Mouse (Mus musculus): ENCODE results near the gene Schip1. TPM values are rescaled to one million over a fixed set of nuclear protein-coding genes. Genes with fewer than 3 reads are reported as not detected.

Gene Schip1
- polyA plus RNA-seq, 1 experiment: 10.6 TPM

- Histone ChIP-seq H3K27ac (ENCODE audit: insufficient read depth, low read depth, low read length) (no peak overlapping the region), H3K4me1 (ENCODE audit: control insufficient read depth, insufficient read depth, low read length) (no peaks in the 10 kb centered on the region), H3K36me3 (ENCODE audit: control insufficient read depth, insufficient read depth, low read length) (no peaks in the 10 kb centered on the region), H3K27me3 (replicated peaks; ENCODE audit: control insufficient read depth, insufficient read depth, low read length) (no peaks in the 10 kb centered on the region; the same call in 1 of the 2 replicates), H3K4me3 (ENCODE audit: insufficient read depth, low read depth, low read length) (no peak overlapping the region)
- WGBS: 58% methylated on average over 7 of the region's 7 CpGs
- DNase-seq: no peak
- no peak for TF ChIP-seq CTCF (conservative IDR thresholded peaks at IDR 0.05; ENCODE audit: insufficient read depth, insufficient read length, low read depth, low read length)
- TF ChIP-seq POLR2A (IDR thresholded peaks at IDR 0.05; ENCODE audit: low read depth, low read length): no peak
Observed at GRCm38 (mm10) chr3:68637960-68638359, 573.4 kb downstream of the Schip1 start.

GRCm38 (mm10) chr3:68638703-68639102 is 574.1 kb downstream of the Schip1 start:
- Histone ChIP-seq H3K4me1 (ENCODE audit: control insufficient read depth, insufficient read depth, low read length) (no peaks in the 10 kb centered on the region), H3K4me3 (ENCODE audit: insufficient read depth, low read depth, low read length) (no peak overlapping the region), H3K36me3 (ENCODE audit: control insufficient read depth, insufficient read depth, low read length) (no peaks in the 10 kb centered on the region), H3K27me3 (replicated peaks; ENCODE audit: control insufficient read depth, insufficient read depth, low read length) (no peaks in the 10 kb centered on the region; the same call in 1 of the 2 replicates), H3K27ac (ENCODE audit: insufficient read depth, low read depth, low read length) (no peak overlapping the region)
- WGBS: 100% methylated on average over 1 of the region's 1 CpGs
- no peak for DNase-seq
- TF ChIP-seq CTCF (conservative IDR thresholded peaks at IDR 0.05; ENCODE audit: insufficient read depth, insufficient read length, low read depth, low read length): no peak
- TF ChIP-seq POLR2A (IDR thresholded peaks at IDR 0.05; ENCODE audit: low read depth, low read length): no peak

- Histone ChIP-seq H3K4me3 (ENCODE audit: insufficient read depth, low read depth, low read length) (no peak overlapping the region), H3K36me3 (ENCODE audit: control insufficient read depth, insufficient read depth, low read length) (no peaks in the 10 kb centered on the region), H3K27ac (ENCODE audit: insufficient read depth, low read depth, low read length) (no peak overlapping the region), H3K27me3 (replicated peaks; ENCODE audit: control insufficient read depth, insufficient read depth, low read length) (no peaks in the 10 kb centered on the region), H3K4me1 (ENCODE audit: control insufficient read depth, insufficient read depth, low read length) (no peaks in the 10 kb centered on the region)
- TF ChIP-seq POLR2A (IDR thresholded peaks at IDR 0.05; ENCODE audit: low read depth, low read length): no peak
- no peak for TF ChIP-seq CTCF (conservative IDR thresholded peaks at IDR 0.05; ENCODE audit: insufficient read depth, insufficient read length, low read depth, low read length)
- WGBS: 85% methylated on average over 7 of the region's 7 CpGs
- no peak for DNase-seq
Observed at GRCm38 (mm10) chr3:68642935-68643334, 578.3 kb downstream of the Schip1 start.

GRCm38 (mm10) chr3:68646387-68647130 is 582.0 kb downstream of the Schip1 start:
- TF ChIP-seq POLR2A (IDR thresholded peaks at IDR 0.05; ENCODE audit: low read depth, low read length): no peak
- TF ChIP-seq CTCF (conservative IDR thresholded peaks at IDR 0.05; ENCODE audit: insufficient read depth, insufficient read length, low read depth, low read length): peak; percentile 33; the same call in 1 of the 2 replicates
- DNase-seq: no peak
- H3K27me3 ChIP-seq (replicated peaks; ENCODE audit: control insufficient read depth, insufficient read depth, low read length): no peaks in the 10 kb centered on the region
- H3K36me3 ChIP-seq (ENCODE audit: control insufficient read depth, insufficient read depth, low read length): no peaks in the 10 kb centered on the region
- H3K4me3 ChIP-seq (ENCODE audit: insufficient read depth, low read depth, low read length): no peak overlapping the region
- no peak overlapping the region for H3K27ac ChIP-seq (ENCODE audit: insufficient read depth, low read depth, low read length)
- WGBS: 79% methylated on average over 6 of the region's 6 CpGs
- H3K4me1 ChIP-seq (ENCODE audit: control insufficient read depth, insufficient read depth, low read length): no peaks in the 10 kb centered on the region

GRCm38 (mm10) chr3:68647282-68647681 is 582.7 kb downstream of the Schip1 start:
- Histone ChIP-seq H3K27me3 (replicated peaks; ENCODE audit: control insufficient read depth, insufficient read depth, low read length) (no peaks in the 10 kb centered on the region), H3K4me3 (ENCODE audit: insufficient read depth, low read depth, low read length) (no peak overlapping the region), H3K36me3 (ENCODE audit: control insufficient read depth, insufficient read depth, low read length) (no peaks in the 10 kb centered on the region), H3K4me1 (ENCODE audit: control insufficient read depth, insufficient read depth, low read length) (no peaks in the 10 kb centered on the region), H3K27ac (ENCODE audit: insufficient read depth, low read depth, low read length) (no peak overlapping the region)
- WGBS: 56% methylated on average over 3 of the region's 3 CpGs
- no peak for TF ChIP-seq POLR2A (IDR thresholded peaks at IDR 0.05; ENCODE audit: low read depth, low read length)
- TF ChIP-seq CTCF (conservative IDR thresholded peaks at IDR 0.05; ENCODE audit: insufficient read depth, insufficient read length, low read depth, low read length): no peak
- no peak for DNase-seq

- DNase-seq: no peak
- TF ChIP-seq POLR2A (IDR thresholded peaks at IDR 0.05; ENCODE audit: low read depth, low read length): no peak
- TF ChIP-seq CTCF (conservative IDR thresholded peaks at IDR 0.05; ENCODE audit: insufficient read depth, insufficient read length, low read depth, low read length): no peak
- WGBS: 93% methylated on average over 3 of the region's 3 CpGs
Observed at GRCm38 (mm10) chr3:68650251-68650650, 585.6 kb downstream of the Schip1 start.

GRCm38 (mm10) chr3:68656607-68657352 is 592.2 kb downstream of the Schip1 start:
- no peaks in the 10 kb centered on the region for H3K36me3 ChIP-seq (ENCODE audit: control insufficient read depth, insufficient read depth, low read length)
- H3K4me3 ChIP-seq (ENCODE audit: insufficient read depth, low read depth, low read length): no peak overlapping the region
- TF ChIP-seq POLR2A (IDR thresholded peaks at IDR 0.05; ENCODE audit: low read depth, low read length): no peak
- no peak for TF ChIP-seq CTCF (conservative IDR thresholded peaks at IDR 0.05; ENCODE audit: insufficient read depth, insufficient read length, low read depth, low read length)
- no peaks in the 10 kb centered on the region for H3K4me1 ChIP-seq (ENCODE audit: control insufficient read depth, insufficient read depth, low read length)
- DNase-seq: peak; percentile 25
- no peak overlapping the region for H3K27ac ChIP-seq (ENCODE audit: insufficient read depth, low read depth, low read length)
- no peaks in the 10 kb centered on the region for H3K27me3 ChIP-seq (replicated peaks; ENCODE audit: control insufficient read depth, insufficient read depth, low read length)
- WGBS: 74% methylated on average over 4 of the region's 4 CpGs

More at GRCm38 (mm10) chr3:68650251-68650650, 585.6 kb downstream of the Schip1 start:
- Histone ChIP-seq H3K27me3 (replicated peaks; ENCODE audit: control insufficient read depth, insufficient read depth, low read length) (no peaks in the 10 kb centered on the region), H3K27ac (ENCODE audit: insufficient read depth, low read depth, low read length) (no peak overlapping the region), H3K4me1 (ENCODE audit: control insufficient read depth, insufficient read depth, low read length) (no peaks in the 10 kb centered on the region), H3K36me3 (ENCODE audit: control insufficient read depth, insufficient read depth, low read length) (no peaks in the 10 kb centered on the region), H3K4me3 (ENCODE audit: insufficient read depth, low read depth, low read length) (no peak overlapping the region)

All from kidney, adult 2 months (tissue).